Mouse (Mus musculus): ENCODE measurements at regions not wholly inside any gene's neighbourhood (a gene's known extent, or its start where the extent isn't known, plus 50 kb on each side); places are given as distances from the start of the nearest gene placed in this dataset.
"Not testable (repeated sequence)": the region's sequence is repeated elsewhere in the genome, so short reads cannot be mapped to it uniquely, and the experiment has no call there.

DNA sequence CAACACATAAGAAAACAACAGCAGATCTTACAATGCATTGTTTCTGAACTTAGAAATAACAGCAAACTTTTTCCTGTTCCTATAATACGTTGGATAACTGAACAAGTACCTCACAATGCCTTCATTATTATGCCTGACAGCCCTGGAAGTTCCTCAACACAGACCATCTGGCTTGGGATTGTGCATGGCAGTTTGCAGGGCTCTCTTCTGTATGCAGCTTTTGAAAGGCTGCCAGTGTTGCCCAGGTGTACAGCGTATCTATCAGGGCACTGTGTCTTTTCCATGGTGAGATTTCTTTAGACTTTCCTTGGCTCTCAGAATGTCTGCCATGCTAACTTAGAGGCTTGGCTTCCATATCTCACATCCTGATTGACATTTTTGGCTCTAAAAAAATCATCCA is 134.0 kb upstream of the Akr1e1 start:
- H3K36me3 ChIP-seq (replicated peaks in 1 of 2; ENCODE audit: control insufficient read depth in 1 of 2, insufficient read depth in 1 of 2, low read length in 1 of 2), result no peaks in the 10 kb centered on the region
- in situ Hi-C loops (cut with MboI; ENCODE audit: low pct_ligation_motif_present, low pct_unique_long_range_greater_than_20kb, low sequenced_read_pairs) (no loop called here), dilution Hi-C loops (cut with MboI; ENCODE audit: extremely low pct_ligation_motif_present, extremely low pct_unique_long_range_greater_than_20kb, low sequenced_read_pairs) (no loop called here)
- peaks cover 0 to 7% of the 10 kb centered on the region in 2 experiments; a peak in 1 of 4 replicates for H3K4me1 ChIP-seq (ENCODE audit: control insufficient read depth in 1 of 2, insufficient read depth in 2 of 2)
- DNase-seq (ENCODE audit: extremely low read depth), result no peak
- H3K9me3 ChIP-seq (replicated peaks; ENCODE audit: low read length), result no peaks in the 10 kb centered on the region
- no peaks in the 10 kb centered on the region for H3K27me3 ChIP-seq (replicated peaks)
- no peak overlapping the region for H3K27ac ChIP-seq (ENCODE audit: insufficient read depth, low read depth)
- no peaks in the 10 kb centered on the region for H3K79me2 ChIP-seq (replicated peaks; ENCODE audit: control insufficient read depth, extremely low read depth, insufficient read depth, poor library complexity, severe bottlenecking)
- no peak overlapping the region for H3K4me2 ChIP-seq (ENCODE audit: insufficient read depth, low read depth, poor library complexity, severe bottlenecking)
- no peak overlapping the region for H3K4me3 ChIP-seq (replicated peaks in 1 of 3; ENCODE audit: low read depth in 2 of 3, low read length in 2 of 3, poor library complexity in 1 of 3)
- no peak overlapping the region for H3K9ac ChIP-seq (ENCODE audit: insufficient read depth, low read depth)
- TF ChIP-seq MXI1 (IDR thresholded peaks at IDR 0.05; ENCODE audit: low read depth, low read length), result no peak
- no peak for TF ChIP-seq ZKSCAN1 (IDR thresholded peaks at IDR 0.05; ENCODE audit: borderline replicate concordance, low read depth, low read length)
- no peak for TF ChIP-seq IRF4 (IDR thresholded peaks at IDR 0.05; ENCODE audit: low read depth, low read length)
- TF ChIP-seq USF1 (IDR thresholded peaks at IDR 0.05; ENCODE audit: low read depth, low read length), result no peak
- TF ChIP-seq SMC3 (IDR thresholded peaks at IDR 0.05; ENCODE audit: low read depth, low read length), result no peak
- TF ChIP-seq NRF1 (IDR thresholded peaks at IDR 0.05; ENCODE audit: low read depth, low read length), result no peak
- no peak for TF ChIP-seq MAFK (IDR thresholded peaks at IDR 0.05; ENCODE audit: insufficient replicate concordance, low read length)
- no peak for TF ChIP-seq JUND (conservative IDR thresholded peaks at IDR 0.05; ENCODE audit: low read depth, low read length)
- no peak for TF ChIP-seq PAX5 (IDR thresholded peaks at IDR 0.05; ENCODE audit: low read length)
- no peak for TF ChIP-seq E2F4 (IDR thresholded peaks at IDR 0.05; ENCODE audit: insufficient replicate concordance, low read depth, low read length)

GRCm38 (mm10) chr13:4716299-4716698 is 107.3 kb upstream of the Akr1e1 start:
- H3K27me3 ChIP-seq (replicated peaks); dilution Hi-C loops (cut with MboI; ENCODE audit: extremely low pct_ligation_motif_present, extremely low pct_unique_long_range_greater_than_20kb, low sequenced_read_pairs); H3K9me3 ChIP-seq (replicated peaks; ENCODE audit: low read length); H3K79me2 ChIP-seq (replicated peaks; ENCODE audit: control insufficient read depth, extremely low read depth, insufficient read depth, poor library complexity, severe bottlenecking); H3K27ac ChIP-seq (ENCODE audit: insufficient read depth, low read depth); in situ Hi-C loops (cut with MboI; ENCODE audit: low pct_ligation_motif_present, low pct_unique_long_range_greater_than_20kb, low sequenced_read_pairs); H3K9ac ChIP-seq (ENCODE audit: insufficient read depth, low read depth); H3K4me1 ChIP-seq (ENCODE audit: control insufficient read depth in 1 of 2, insufficient read depth in 2 of 2); H3K36me3 ChIP-seq (replicated peaks in 1 of 2; ENCODE audit: control insufficient read depth in 1 of 2, insufficient read depth in 1 of 2, low read length in 1 of 2); DNase-seq (ENCODE audit: extremely low read depth): not testable (repeated sequence)
- Histone ChIP-seq H3K4me2 (ENCODE audit: insufficient read depth, low read depth, poor library complexity, severe bottlenecking) (peak overlapping the region; percentile 62; the same call in 1 of the 2 replicates), H3K4me3 (replicated peaks in 1 of 3; ENCODE audit: low read depth in 2 of 3, low read length in 2 of 3, poor library complexity in 1 of 3) (peak overlapping the region in 1 of 3 experiments; percentile 18)
- TF ChIP-seq ETS1 (conservative IDR thresholded peaks at IDR 0.05; ENCODE audit: low read depth, low read length), result peak; percentile 90

DNA sequence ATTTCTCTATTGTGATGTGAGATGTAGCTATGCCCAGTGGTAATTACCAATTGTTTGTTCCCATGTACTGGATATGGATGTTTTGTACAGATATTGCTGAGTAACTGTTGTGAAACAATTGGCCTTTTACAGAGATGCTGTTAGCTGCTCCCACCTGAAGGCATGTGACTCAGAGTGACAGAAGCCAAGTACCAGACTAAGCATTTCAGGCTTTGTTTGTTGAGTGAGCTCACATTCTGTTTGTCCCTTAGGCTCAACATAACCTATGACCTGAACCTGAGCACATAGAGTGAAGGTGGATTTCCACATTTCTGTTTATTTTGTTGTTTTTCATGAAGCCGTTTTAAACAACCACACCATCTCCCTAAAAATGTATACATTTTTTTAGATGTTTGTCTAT is 105.8 kb upstream of the Akr1e1 start:
- H3K79me2 ChIP-seq (replicated peaks; ENCODE audit: control insufficient read depth, extremely low read depth, insufficient read depth, poor library complexity, severe bottlenecking), result no peaks in the 10 kb centered on the region
- H3K27ac ChIP-seq (ENCODE audit: insufficient read depth, low read depth), result no peak overlapping the region
- no peak for DNase-seq (ENCODE audit: extremely low read depth)
- H3K27me3 ChIP-seq (replicated peaks), result no peaks in the 10 kb centered on the region
- in situ Hi-C loops (cut with MboI; ENCODE audit: low pct_ligation_motif_present, low pct_unique_long_range_greater_than_20kb, low sequenced_read_pairs) (no loop called here), dilution Hi-C loops (cut with MboI; ENCODE audit: extremely low pct_ligation_motif_present, extremely low pct_unique_long_range_greater_than_20kb, low sequenced_read_pairs) (no loop called here)
- TF ChIP-seq CHD2 (IDR thresholded peaks at IDR 0.05; ENCODE audit: low read length), result no peak
- no peak for TF ChIP-seq ETS1 (conservative IDR thresholded peaks at IDR 0.05; ENCODE audit: low read depth, low read length)
- TF ChIP-seq PAX5 (IDR thresholded peaks at IDR 0.05; ENCODE audit: low read length), result no peak
- TF ChIP-seq TBP (conservative IDR thresholded peaks at IDR 0.05; ENCODE audit: low read depth, low read length), result no peak
- TF ChIP-seq JUND (conservative IDR thresholded peaks at IDR 0.05; ENCODE audit: low read depth, low read length), result no peak
- TF ChIP-seq MAFK (IDR thresholded peaks at IDR 0.05; ENCODE audit: insufficient replicate concordance, low read length), result no peak
- no peak for TF ChIP-seq CHD1 (IDR thresholded peaks at IDR 0.05; ENCODE audit: low read depth, low read length)
- no peak for TF ChIP-seq ZKSCAN1 (IDR thresholded peaks at IDR 0.05; ENCODE audit: borderline replicate concordance, low read depth, low read length)
- TF ChIP-seq SIN3A (IDR thresholded peaks at IDR 0.05; ENCODE audit: low read length), result no peak
- no peak for TF ChIP-seq MYC (IDR thresholded peaks at IDR 0.05; ENCODE audit: low read depth, low read length)
- H3K9me3 ChIP-seq (replicated peaks; ENCODE audit: low read length), result no peaks in the 10 kb centered on the region
- no peaks in the 10 kb centered on the region for H3K36me3 ChIP-seq (replicated peaks in 1 of 2; ENCODE audit: control insufficient read depth in 1 of 2, insufficient read depth in 1 of 2, low read length in 1 of 2)
- no peak overlapping the region for H3K9ac ChIP-seq (ENCODE audit: insufficient read depth, low read depth)
- no peak overlapping the region for H3K4me3 ChIP-seq (replicated peaks in 1 of 3; ENCODE audit: low read depth in 2 of 3, low read length in 2 of 3, poor library complexity in 1 of 3)
- no peak overlapping the region for H3K4me2 ChIP-seq (ENCODE audit: insufficient read depth, low read depth, poor library complexity, severe bottlenecking)
- peaks cover 0 to 3% of the 10 kb centered on the region in 2 experiments; a peak in 2 of 4 replicates for H3K4me1 ChIP-seq (ENCODE audit: control insufficient read depth in 1 of 2, insufficient read depth in 2 of 2)
